Mouse (Mus musculus) ovary, adult 18-20 months (tissue): ENCODE results near the gene Aifm2.

ENCODE experiments used
- DNase-seq: peaks from one replicate; pipeline ENCODE4 v3.0.0; 2022; ENCODE audit warnings: low spot score, mixed read lengths

Aifm2 gene

GRCm38 (mm10) chr10:61714771-61715461, at the start of gene Aifm2:
Gene Aifm2, plus strand, starts transcription at chr10:61715263.
- DNase-seq, result peak; percentile 77

- no peak for DNase-seq
Measured at GRCm38 (mm10) chr10:61665651-61666050, 49.4 kb upstream of the Aifm2 start.

- no peak for DNase-seq
Measured at GRCm38 (mm10) chr10:61669289-61669688, 45.8 kb upstream of the Aifm2 start.

GRCm38 (mm10) chr10:61669896-61670295, 45.2 kb upstream of the Aifm2 start:
- DNase-seq, result no peak

GRCm38 (mm10) chr10:61670758-61671157, 44.3 kb upstream of the Aifm2 start:
- DNase-seq, result no peak

- no peak for DNase-seq
Measured at GRCm38 (mm10) chr10:61675935-61676334, 39.1 kb upstream of the Aifm2 start.

- no peak for DNase-seq
Measured at GRCm38 (mm10) chr10:61679545-61679944, 35.5 kb upstream of the Aifm2 start.

- peak; percentile 97 for DNase-seq
Measured at GRCm38 (mm10) chr10:61680015-61680913, 34.8 kb upstream of the Aifm2 start, which contains the start of gene Sar1a. Gene Sar1a, plus strand, starts transcription at chr10:61680299.

- DNase-seq, result no peak
Measured at GRCm38 (mm10) chr10:61689405-61689804, 25.7 kb upstream of the Aifm2 start.

- no peak for DNase-seq
Measured at GRCm38 (mm10) chr10:61693563-61693962, 21.5 kb upstream of the Aifm2 start.

GRCm38 (mm10) chr10:61694870-61695670, 20.0 kb upstream of the Aifm2 start, which contains the start of gene Tysnd1:
Gene Tysnd1, plus strand, starts transcription at chr10:61695514.
- peak; percentile 94 for DNase-seq

GRCm38 (mm10) chr10:61695703-61696559, 19.1 kb upstream of the Aifm2 start:
- DNase-seq, result no peak

- DNase-seq, result no peak
Measured at GRCm38 (mm10) chr10:61696560-61696823, 18.6 kb upstream of the Aifm2 start.

GRCm38 (mm10) chr10:61697028-61697427, 18.0 kb upstream of the Aifm2 start:
- no peak for DNase-seq

- peak; percentile 51 for DNase-seq
Measured at GRCm38 (mm10) chr10:61704663-61705062, 10.4 kb upstream of the Aifm2 start.

- DNase-seq, result no peak
Measured at GRCm38 (mm10) chr10:61706412-61707375, 8.4 kb upstream of the Aifm2 start.

GRCm38 (mm10) chr10:61713601-61714000, 1.5 kb upstream of the Aifm2 start:
- DNase-seq, result no peak

- no peak for DNase-seq
Measured at GRCm38 (mm10) chr10:61714146-61714545, 917 bp upstream of the Aifm2 start.

GRCm38 (mm10) chr10:61715462-61715837, 387 bp downstream of the Aifm2 start:
- no peak for DNase-seq
